ENCODE assay signal across 8 mouse cellular contexts in the genomic region with DNA sequence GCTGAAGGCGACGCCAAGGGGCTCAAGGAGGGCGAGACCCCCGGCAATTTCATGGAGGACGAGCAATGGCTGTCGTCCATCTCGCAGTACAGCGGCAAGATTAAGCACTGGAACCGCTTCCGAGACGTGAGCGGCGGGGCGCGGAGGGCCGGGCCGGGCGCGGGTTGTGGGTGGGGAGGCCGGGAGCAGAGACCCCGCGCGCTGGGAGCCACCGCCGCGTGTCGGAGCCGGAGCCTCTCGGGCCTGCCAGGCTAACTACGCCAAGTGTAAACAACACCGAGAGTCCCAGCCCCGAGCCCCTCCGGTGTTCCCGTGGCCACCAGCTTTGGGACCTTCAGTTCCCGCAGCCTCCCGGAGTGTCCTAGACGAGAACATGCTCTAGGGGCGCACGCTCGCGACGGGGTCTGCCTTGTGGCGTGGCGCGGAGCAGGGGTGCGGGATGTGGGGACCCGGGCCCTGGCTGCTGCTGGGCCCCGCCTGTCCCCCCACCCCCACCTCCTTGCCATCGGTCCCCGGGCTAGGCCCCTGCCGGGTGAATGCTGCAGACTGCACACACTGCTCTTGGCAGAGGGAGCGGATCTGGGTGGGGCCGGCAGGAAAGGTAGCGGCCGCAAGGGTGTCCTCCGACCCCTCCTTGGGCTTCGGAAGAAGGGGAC. TPM values are rescaled to one million over a fixed set of nuclear protein-coding genes. Genes with fewer than 3 reads are reported as not detected.
A peak's percentile ranks its signal among the peaks of the same experiment; 100 is the strongest.
DNase-seq lines count a peak whose midpoint lies in the region; ATAC-seq lines count a peak whose summit lies in the region.

No protein-coding gene starts in this region.

- H3K27me3 ChIP-seq in embryonic facial prominence, embryonic 12.5 days = peaks cover 60% of the 10 kb centered on the region
- H3K27me3 ChIP-seq in heart, embryonic 14.5 days (ENCODE audit: control insufficient read depth, insufficient read depth, low read length) = peaks cover 80% of the 10 kb centered on the region

- peak overlapping the region; percentile 57 for H3K4me3 ChIP-seq in embryonic facial prominence, embryonic 12.5 days
- H3K4me3 ChIP-seq in heart, embryonic 14.5 days (ENCODE audit: control insufficient read depth in 1 of 2, insufficient read depth in 1 of 2, low read depth in 1 of 2, low read length in 2 of 2) = peak overlapping the region; percentile 49 to 56

- H3K4me2 ChIP-seq in embryonic facial prominence, embryonic 12.5 days (replicated peaks) = peak overlapping the region; percentile 99
- peak overlapping the region; percentile 98 for H3K4me2 ChIP-seq in heart, embryonic 14.5 days (ENCODE audit: low read length)

- no peaks in the 10 kb centered on the region for H3K36me3 ChIP-seq in embryonic facial prominence, embryonic 12.5 days
- no peaks in the 10 kb centered on the region for H3K36me3 ChIP-seq in heart, embryonic 14.5 days (ENCODE audit: control insufficient read depth, insufficient read depth, low read length)

- H3K4me1 ChIP-seq in embryonic facial prominence, embryonic 12.5 days = peaks cover 12% of the 10 kb centered on the region
- peaks cover 9 to 19% of the 10 kb centered on the region in 2 experiments; a peak in 3 of 4 replicates for H3K4me1 ChIP-seq in heart, embryonic 14.5 days (ENCODE audit: control insufficient read depth in 2 of 2, insufficient read depth in 2 of 2, low read length in 2 of 2)

- peak; percentile 25 for DNase-seq in kidney, adult 18-20 months
- no peak for DNase-seq in kidney, adult 8-10 months
- DNase-seq in adrenal gland, postnatal 10 days = peak; percentile 54
- DNase-seq in kidney, postnatal 25 days = peak; percentile 14 to 59
- peak; percentile 41 for DNase-seq in lung, postnatal 25 days (ENCODE audit: low spot score)
- DNase-seq in right cerebral cortex, postnatal 10 days (ENCODE audit: low spot score in 2 of 2) = peak; percentile 76 to 77

- peak overlapping the region; percentile 11; the same call in 1 of the 2 replicates for H3K27ac ChIP-seq in embryonic facial prominence, embryonic 12.5 days
- H3K27ac ChIP-seq in heart, embryonic 14.5 days (replicated peaks in 1 of 2; ENCODE audit: control insufficient read depth in 1 of 2, insufficient read depth in 1 of 2, low read depth in 2 of 2, low read length in 2 of 2) = no peak overlapping the region

- under 1% methylated on average over 57 of the region's 57 CpGs for WGBS in embryonic facial prominence, embryonic 12.5 days
- WGBS in heart, embryonic 14.5 days = under 1% methylated on average over 56 of the region's 57 CpGs

- no peaks in the 10 kb centered on the region for H3K9me3 ChIP-seq in embryonic facial prominence, embryonic 12.5 days
- H3K9me3 ChIP-seq in heart, embryonic 14.5 days (ENCODE audit: control insufficient read depth, low read length) = no peaks in the 10 kb centered on the region

- ATAC-seq in embryonic facial prominence, embryonic 12.5 days (ENCODE audit: insufficient number of reproducible peaks, insufficient read depth, low FRiP score, low TSS enrichment) = 0 out of 2 replicates have a peak, but pooled peaks have one; percentile 42
- peak; percentile 48 for ATAC-seq in heart, embryonic 14.5 days (ENCODE audit: insufficient number of reproducible peaks, insufficient read depth, low FRiP score, low read depth)

- H3K9ac ChIP-seq in embryonic facial prominence, embryonic 12.5 days = peak overlapping the region; percentile 59
- H3K9ac ChIP-seq in heart, embryonic 14.5 days (ENCODE audit: low read length) = peak overlapping the region; percentile 73

RNA-seq across cellular contexts. Expression of a gene that starts 0.6 kb away (rescaled TPM):
- 10 to 100 TPM; 32.9 to 37.8 TPM for total RNA-seq in adrenal gland, postnatal 10 days (2021)
- 10.8 and 11.7 TPM in 2 replicates for polyA plus RNA-seq in embryonic facial prominence, embryonic 12.5 days (2016; fragmentation: Nextera tagmentation; extraction: Ambion mirVana)
- 2.6 and 3.7 TPM in 2 replicates for polyA plus RNA-seq in heart, embryonic 14.5 days (2014; fragmentation: Nextera tagmentation; extraction: Ambion mirVana)

Comparison
In these comparisons a context has a peak if more than half of its experiments do, and no peak if none do; other contexts are left out.
1. DNase-seq: peak in kidney, adult 18-20 months (single experiment), adrenal gland, postnatal 10 days (single experiment), kidney, postnatal 25 days (2 of 2), lung, postnatal 25 days (single experiment) and right cerebral cortex, postnatal 10 days (2 of 2); none in kidney, adult 8-10 months (0 of 2).